Mouse (Mus musculus): ENCODE data around the gene Emb. TPM values are rescaled to one million over a fixed set of nuclear protein-coding genes. Genes with fewer than 3 reads are reported as not detected.

Emb gene
- total RNA-seq, 2 experiments from 2014 or later, result 32.4 to 37.5 TPM

Other genes starting within 250 kb of the Emb start
- 10 to 100 TPM; 17.1 to 17.8 TPM for gene Parp8, start 183.0 kb upstream of the Emb start, total RNA-seq (2021)
- 1 to 10 TPM; 1.6 TPM for gene Gm17509, start 12.5 kb downstream of the Emb start, total RNA-seq (2021)